Comparison of ENCODE assay signal across 8 mouse cellular contexts in the genomic region with DNA sequence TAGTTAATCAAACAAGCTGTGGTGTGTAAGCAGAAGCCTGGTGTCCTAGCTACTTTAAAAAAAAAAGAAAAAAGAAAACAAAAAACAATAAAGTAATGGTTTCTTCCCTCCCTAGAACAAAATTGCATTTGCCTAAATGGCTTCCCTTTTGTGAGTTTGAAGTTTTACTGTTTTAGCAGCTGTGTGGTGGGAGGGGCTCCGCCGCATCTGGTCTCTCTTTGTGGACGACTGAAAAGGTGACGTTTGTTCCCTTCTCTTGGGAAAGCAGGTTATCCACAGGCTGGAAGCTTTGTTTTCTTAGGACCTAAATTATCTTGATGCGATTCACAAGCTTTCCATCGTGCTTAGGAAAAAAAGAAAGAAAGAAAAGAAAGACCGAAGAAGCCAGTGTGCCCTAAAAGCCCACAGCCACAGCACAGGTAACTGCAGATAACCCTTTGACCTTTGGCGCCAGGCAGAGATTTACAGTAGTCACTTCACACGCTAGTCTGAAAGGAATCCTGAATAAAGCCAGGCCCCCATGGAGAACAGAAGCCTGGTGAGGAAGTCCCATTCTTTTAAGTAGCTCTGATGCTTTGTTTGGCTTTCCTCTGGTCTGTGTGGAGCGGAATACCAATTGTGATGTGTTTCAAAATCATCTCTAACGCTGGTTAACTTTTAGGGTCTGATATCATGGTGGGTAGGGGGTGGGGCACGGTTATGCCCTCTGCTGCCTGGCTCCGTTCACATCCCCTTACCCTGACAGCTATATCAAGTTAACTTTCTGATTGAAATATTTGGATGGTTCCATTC. TPM values are rescaled to one million over a fixed set of nuclear protein-coding genes. Genes with fewer than 3 reads are reported as not detected.
DNase-seq lines count a peak whose midpoint lies in the region; ATAC-seq and TF ChIP-seq lines count a peak whose summit lies in the region.

No protein-coding gene starts in this region.

- no peak for TF ChIP-seq POLR2A in CH12.LX (IDR thresholded peaks at IDR 0.05; ENCODE audit: low read depth, low read length)
- no peak for TF ChIP-seq POLR2A in cerebellum, adult 2 months (IDR thresholded peaks at IDR 0.05; ENCODE audit: borderline replicate concordance, insufficient read depth, low read length)

- TF ChIP-seq RAD21 in CH12.LX (IDR thresholded peaks at IDR 0.05; ENCODE audit: low read depth, low read length): no peak

- DNase-seq in CH12.LX (ENCODE audit: extremely low read depth) (no peak), MN1 (ENCODE audit: low spot score) (peak; percentile 37)
- no peak for DNase-seq in left cerebral cortex, adult 8-10 months (ENCODE audit: low spot score in 2 of 2)
- no peak for DNase-seq in retina, embryonic 14.5 days (ENCODE audit: low spot score)
- no peak for DNase-seq in cerebellum, adult 2 months
- no peak for DNase-seq in frontal cortex, postnatal 14 days (ENCODE audit: low spot score in 2 of 2)

- H3K4me1 ChIP-seq in CH12.LX (ENCODE audit: control insufficient read depth in 1 of 2, insufficient read depth in 2 of 2): peaks cover 0 to 7% of the 10 kb centered on the region in 2 experiments; a peak in 2 of 4 replicates
- H3K4me1 ChIP-seq in heart, embryonic 11.5 days (ENCODE audit: control insufficient read depth, insufficient read depth, low read length): peaks cover 27% of the 10 kb centered on the region
- 0 out of 2 replicates have a peak, but pooled peaks cover 6% of the 10 kb centered on the region for H3K4me1 ChIP-seq in liver, embryonic 12.5 days
- no peaks in the 10 kb centered on the region for H3K4me1 ChIP-seq in cerebellum, adult 2 months (ENCODE audit: control insufficient read depth, insufficient read depth, low read length)

- no peaks in the 10 kb centered on the region for H3K9me3 ChIP-seq in CH12.LX (replicated peaks; ENCODE audit: low read length)
- H3K9me3 ChIP-seq in heart, embryonic 11.5 days (replicated peaks; ENCODE audit: control insufficient read depth, low read length): no peaks in the 10 kb centered on the region
- H3K9me3 ChIP-seq in liver, embryonic 12.5 days (replicated peaks): no peaks in the 10 kb centered on the region

- H3K4me3 ChIP-seq in CH12.LX (replicated peaks in 1 of 3; ENCODE audit: low read depth in 2 of 3, low read length in 2 of 3, poor library complexity in 1 of 3): no peak overlapping the region
- H3K4me3 ChIP-seq in heart, embryonic 11.5 days (ENCODE audit: low read depth, low read length): no peak overlapping the region
- 0 out of 2 replicates have a peak overlapping the region, but pooled peaks have one; percentile 15 for H3K4me3 ChIP-seq in liver, embryonic 12.5 days
- H3K4me3 ChIP-seq in cerebellum, adult 2 months (replicated peaks; ENCODE audit: insufficient read depth, low read depth, low read length): no peak overlapping the region

- H3K36me3 ChIP-seq in CH12.LX (replicated peaks in 1 of 2; ENCODE audit: control insufficient read depth in 1 of 2, insufficient read depth in 1 of 2, low read length in 1 of 2): no peaks in the 10 kb centered on the region
- H3K36me3 ChIP-seq in heart, embryonic 11.5 days (ENCODE audit: control insufficient read depth, insufficient read depth, low read length): no peaks in the 10 kb centered on the region
- H3K36me3 ChIP-seq in liver, embryonic 12.5 days: no peaks in the 10 kb centered on the region

- no peak overlapping the region for H3K9ac ChIP-seq in CH12.LX (ENCODE audit: insufficient read depth, low read depth)
- H3K9ac ChIP-seq in heart, embryonic 11.5 days (ENCODE audit: low read depth, low read length): peak overlapping the region; percentile 47; the same call in 1 of the 2 replicates
- no peak overlapping the region for H3K9ac ChIP-seq in liver, embryonic 12.5 days

- no peaks in the 10 kb centered on the region for H3K79me2 ChIP-seq in CH12.LX (replicated peaks; ENCODE audit: control insufficient read depth, extremely low read depth, insufficient read depth, poor library complexity, severe bottlenecking)

- peak overlapping the region; percentile 60; the same call in 1 of the 2 replicates for H3K4me2 ChIP-seq in CH12.LX (ENCODE audit: insufficient read depth, low read depth, poor library complexity, severe bottlenecking)
- peak overlapping the region; percentile 49 for H3K4me2 ChIP-seq in heart, embryonic 11.5 days
- peak overlapping the region; percentile 38 for H3K4me2 ChIP-seq in liver, embryonic 12.5 days

- H3K27ac ChIP-seq in CH12.LX (ENCODE audit: insufficient read depth, low read depth): no peak overlapping the region
- peak overlapping the region; percentile 79 for H3K27ac ChIP-seq in heart, embryonic 11.5 days (ENCODE audit: low read depth, low read length)
- no peak overlapping the region for H3K27ac ChIP-seq in liver, embryonic 12.5 days
- no peak overlapping the region for H3K27ac ChIP-seq in cerebellum, adult 2 months (ENCODE audit: insufficient read depth, low read length)

- 13% methylated on average over 13 of the region's 13 CpGs for WGBS in heart, embryonic 11.5 days (ENCODE audit: insufficient replicate concordance)
- 42% methylated on average over 13 of the region's 13 CpGs for WGBS in liver, embryonic 12.5 days (ENCODE audit: insufficient replicate concordance)
- 30% methylated on average over 13 of the region's 13 CpGs for WGBS in cerebellum, adult 2 months

- TF ChIP-seq EP300 in CH12.LX (IDR thresholded peaks at IDR 0.05; ENCODE audit: low read length): no peak

- dilution Hi-C loops in CH12.LX (cut with MboI; ENCODE audit: extremely low pct_ligation_motif_present, extremely low pct_unique_long_range_greater_than_20kb, low sequenced_read_pairs): no loop called here

- H3K27me3 ChIP-seq in CH12.LX (replicated peaks): no peaks in the 10 kb centered on the region
- no peaks in the 10 kb centered on the region for H3K27me3 ChIP-seq in heart, embryonic 11.5 days (ENCODE audit: control insufficient read depth, insufficient read depth, low read length)
- H3K27me3 ChIP-seq in liver, embryonic 12.5 days (replicated peaks): no peaks in the 10 kb centered on the region
- no peaks in the 10 kb centered on the region for H3K27me3 ChIP-seq in cerebellum, adult 2 months (ENCODE audit: control insufficient read depth, insufficient read depth, low read length)

- no peak for ATAC-seq in heart, embryonic 11.5 days (replicated peaks; ENCODE audit: insufficient number of reproducible peaks, low FRiP score, low TSS enrichment)
- ATAC-seq in liver, embryonic 12.5 days: no peak

- TF ChIP-seq CTCF in CH12.LX (conservative IDR thresholded peaks at IDR 0.05 in 1 of 2, IDR thresholded peaks at IDR 0.05 in 1 of 2; ENCODE audit: low read depth in 2 of 2, low read length in 2 of 2): no peak
- no peak for TF ChIP-seq CTCF in cerebellum, adult 2 months (IDR thresholded peaks at IDR 0.05; ENCODE audit: borderline replicate concordance, insufficient read depth, low read depth, low read length)

- in situ Hi-C loops in CH12.LX (cut with MboI; ENCODE audit: low pct_ligation_motif_present, low pct_unique_long_range_greater_than_20kb, low sequenced_read_pairs): no loop called here

TF ChIP-seq in CH12.LX, 34 proteins besides CTCF, POLR2A, EP300 and RAD21:
- no peak for TF ChIP-seq IRF4 (IDR thresholded peaks at IDR 0.05; ENCODE audit: low read depth, low read length)
- no peak for TF ChIP-seq GABPA (IDR thresholded peaks at IDR 0.05; ENCODE audit: insufficient replicate concordance, low read depth, low read length)
- no peak for TF ChIP-seq HCFC1 (IDR thresholded peaks at IDR 0.05; ENCODE audit: low read depth, low read length)
- no peak for TF ChIP-seq CHD1 (IDR thresholded peaks at IDR 0.05; ENCODE audit: low read depth, low read length)
- TF ChIP-seq RCOR1 (conservative IDR thresholded peaks at IDR 0.05; ENCODE audit: low read depth, low read length): no peak
- no peak for TF ChIP-seq ZKSCAN1 (IDR thresholded peaks at IDR 0.05; ENCODE audit: borderline replicate concordance, low read depth, low read length)
- no peak for TF ChIP-seq ZC3H11A (IDR thresholded peaks at IDR 0.05; ENCODE audit: low read depth, low read length)
- TF ChIP-seq USF1 (IDR thresholded peaks at IDR 0.05; ENCODE audit: low read depth, low read length): no peak
- no peak for TF ChIP-seq ETS1 (conservative IDR thresholded peaks at IDR 0.05; ENCODE audit: low read depth, low read length)
- no peak for TF ChIP-seq JUND (conservative IDR thresholded peaks at IDR 0.05; ENCODE audit: low read depth, low read length)
- TF ChIP-seq MEF2A (IDR thresholded peaks at IDR 0.05; ENCODE audit: borderline replicate concordance, low read depth, low read length): no peak

RNA-seq across cellular contexts. Expression of a gene that starts 53.7 kb away (rescaled TPM):
- total RNA-seq in CH12.LX (2012; rRNA removed): not detected in 2 replicates
- total RNA-seq in CH12.LX (2014; rRNA removed): not detected in 2 replicates
- not detected in 2 replicates for polyA plus RNA-seq in CH12.LX (2012; ENCODE audit: insufficient read length, low read depth)
- polyA plus RNA-seq in heart, embryonic 11.5 days (2014; fragmentation: Nextera tagmentation; extraction: Ambion mirVana): 2.0 and 2.9 TPM in 2 replicates
- 0.35 and 0.48 TPM in 2 replicates for polyA plus RNA-seq in liver, embryonic 12.5 days (2016; fragmentation: Nextera tagmentation; extraction: Ambion mirVana)
- total RNA-seq in left cerebral cortex, adult 8-10 months (2022): 10 to 100 TPM; 16.5 to 19.2 (median 17.9) TPM
- 9.8 and 10.0 TPM in 2 replicates for polyA plus RNA-seq in cerebellum, adult 2 months (2012; rRNA removed)
